Mouse (Mus musculus) limb, embryonic 10.5 days (tissue): ENCODE data around the gene Dck. TPM values are rescaled to one million over a fixed set of nuclear protein-coding genes. Genes with fewer than 3 reads are reported as not detected.

Source experiments
- DNase-seq: peaks from one replicate; pipeline ENCODE4 v3.0.0-alpha.2; 2017; ENCODE audit warnings: low spot score
- H3K27ac ChIP-seq: fragments of 300-500 bp; sonication (generic); 2 replicates; pipeline ENCODE4 v1.5.1; 2016; ENCODE audit warnings: mild to moderate bottlenecking
- H3K27me3 ChIP-seq: fragments of 300-500 bp; sonication (generic); 2 replicates; pipeline ENCODE4 v1.6.1; 2016; ENCODE audit warnings: low read depth, mild to moderate bottlenecking; ENCODE audit not compliant: poor library complexity, severe bottlenecking
- H3K36me3 ChIP-seq: fragments of 300-500 bp; sonication (generic); 2 replicates; pipeline ENCODE4 v1.6.1; 2016; ENCODE audit warnings: mild to moderate bottlenecking, moderate library complexity
- H3K4me1 ChIP-seq: fragments of 300-500 bp; sonication (generic); 2 replicates; pipeline ENCODE4 v1.6.1; 2016
- H3K4me3 ChIP-seq: fragments of 300-500 bp; sonication (generic); 2 replicates; pipeline ENCODE4 v1.5.1; 2016; ENCODE audit warnings: mild to moderate bottlenecking, moderate library complexity
- H3K9me3 ChIP-seq: fragments of 300-500 bp; sonication (generic); replicated peaks from 2 replicates; pipeline ENCODE4 v1.6.1; 2016; ENCODE audit warnings: mild to moderate bottlenecking
- WGBS: fragments of 180-500 bp; shearing (Covaris S2); methylation state at CpG from one replicate; pipeline ENCODE4 v1.1.7; 2016; 5-methylcytosine and 5-hydroxymethylcytosine counted together
- polyA plus RNA-seq: library from polyadenylated mRNA; unstranded; fragments of >200 nt; fragmentation: Nextera tagmentation; extraction: Ambion mirVana; gene quantifications from 2 replicates; pipeline ENCODE4 v1.2.1, GENCODE M21; 2016

Dck gene
- polyA plus RNA-seq, 1 experiment from 2014 or later = 88.2 TPM

- no peak overlapping the region for H3K27ac ChIP-seq
- no peaks in the 10 kb centered on the region for H3K9me3 ChIP-seq
- 70% methylated on average over 11 of the region's 11 CpGs for WGBS
- no peaks in the 10 kb centered on the region for H3K36me3 ChIP-seq
- no peaks in the 10 kb centered on the region for H3K27me3 ChIP-seq
- no peak overlapping the region for H3K4me3 ChIP-seq
- peaks cover 4% of the 10 kb centered on the region for H3K4me1 ChIP-seq
- DNase-seq = no peak
Measured at GRCm38 (mm10) chr5:88796588-88796987, 31.8 kb downstream of the Dck start.

GRCm38 (mm10) chr5:88797121-88797520 lies 32.3 kb downstream of the Dck start:
- Histone ChIP-seq H3K27me3 (no peaks in the 10 kb centered on the region), H3K9me3 (no peaks in the 10 kb centered on the region), H3K4me1 (peaks cover 4% of the 10 kb centered on the region), H3K27ac (no peak overlapping the region), H3K36me3 (no peaks in the 10 kb centered on the region), H3K4me3 (no peak overlapping the region)
- DNase-seq = no peak
- 89% methylated on average over 6 of the region's 6 CpGs for WGBS

DNA sequence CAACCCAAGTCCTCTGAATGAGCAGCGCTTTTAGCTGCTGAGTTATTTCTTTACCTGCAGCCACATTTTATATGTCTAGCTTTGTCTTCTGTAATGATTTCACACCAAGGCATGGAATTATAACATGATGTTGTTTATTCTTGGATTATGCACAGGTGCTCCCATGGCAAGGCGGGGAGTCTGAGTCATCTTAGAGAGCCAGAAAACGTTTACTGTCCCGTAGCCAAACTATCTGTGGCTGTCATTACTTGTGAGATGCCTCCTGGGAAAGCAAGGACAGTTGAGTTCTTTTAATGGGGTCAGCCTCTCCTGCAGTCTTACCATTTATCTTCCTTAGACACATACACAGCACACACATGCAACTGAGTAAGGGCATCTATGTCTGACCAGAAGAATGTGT lies 40.8 kb downstream of the Dck start:
- no peaks in the 10 kb centered on the region for H3K36me3 ChIP-seq
- 93% methylated on average over 4 of the region's 4 CpGs for WGBS
- H3K4me3 ChIP-seq = no peak overlapping the region

DNA sequence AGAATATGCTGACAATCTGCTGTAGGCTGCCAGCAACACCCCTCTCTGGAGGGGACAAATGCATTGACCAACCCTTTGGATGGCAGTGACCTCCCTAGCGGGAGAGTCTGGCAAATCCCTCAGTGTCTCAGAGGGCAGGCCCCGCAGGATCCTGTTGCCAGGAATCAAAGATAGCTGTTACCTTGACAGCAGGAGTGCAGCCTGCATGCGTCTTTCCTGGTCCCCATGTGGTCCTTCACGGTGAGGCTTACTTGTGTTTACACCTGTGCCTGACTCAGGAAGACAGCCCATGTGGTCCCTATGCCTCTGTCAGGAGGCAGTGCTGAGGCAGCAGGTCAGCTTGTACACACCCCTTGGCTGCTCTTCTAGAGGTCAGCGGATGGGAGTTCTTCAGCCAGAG lies 41.5 kb downstream of the Dck start:
- DNase-seq = no peak
- H3K9me3 ChIP-seq = no peaks in the 10 kb centered on the region
- H3K4me3 ChIP-seq = no peak overlapping the region
- H3K36me3 ChIP-seq = no peaks in the 10 kb centered on the region
- peaks cover 12% of the 10 kb centered on the region for H3K4me1 ChIP-seq
- H3K27me3 ChIP-seq = 0 out of 2 replicates have a peak, but pooled peaks cover 6% of the 10 kb centered on the region
- H3K27ac ChIP-seq = no peak overlapping the region
- WGBS = 25% methylated on average over 5 of the region's 5 CpGs

More for the DNA sequence above, 40.8 kb downstream of the Dck start:
- DNase-seq = no peak
- no peak overlapping the region for H3K27ac ChIP-seq
- H3K4me1 ChIP-seq = peaks cover 12% of the 10 kb centered on the region
- 0 out of 2 replicates have a peak, but pooled peaks cover 6% of the 10 kb centered on the region for H3K27me3 ChIP-seq
- H3K9me3 ChIP-seq = no peaks in the 10 kb centered on the region

DNA sequence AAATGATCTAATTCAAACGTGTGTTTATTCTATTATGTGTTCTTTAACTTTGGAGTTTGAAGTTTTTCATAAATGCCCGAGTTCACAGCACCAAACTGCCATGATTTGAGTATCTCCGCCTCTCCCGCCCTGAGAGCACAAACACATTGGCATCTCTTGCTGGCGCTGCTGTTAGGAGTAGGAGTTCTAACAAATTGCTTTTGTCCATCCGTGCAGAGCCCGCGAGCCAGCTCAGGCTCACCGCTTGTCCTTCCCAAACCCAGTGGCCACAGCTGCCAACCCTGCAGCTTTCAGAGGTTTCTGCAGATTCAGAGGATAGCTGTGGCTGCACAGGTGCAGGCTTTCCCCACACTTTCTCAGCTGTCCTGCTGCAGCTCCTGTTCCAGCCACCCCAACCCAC lies 42.5 kb downstream of the Dck start:
- 0 out of 2 replicates have a peak, but pooled peaks cover 6% of the 10 kb centered on the region for H3K27me3 ChIP-seq
- peaks cover 12% of the 10 kb centered on the region for H3K4me1 ChIP-seq
- WGBS = 44% methylated on average over 9 of the region's 9 CpGs
- H3K27ac ChIP-seq = no peak overlapping the region
- no peaks in the 10 kb centered on the region for H3K9me3 ChIP-seq
- no peaks in the 10 kb centered on the region for H3K36me3 ChIP-seq
- DNase-seq = peak; percentile 35
- no peak overlapping the region for H3K4me3 ChIP-seq

DNA sequence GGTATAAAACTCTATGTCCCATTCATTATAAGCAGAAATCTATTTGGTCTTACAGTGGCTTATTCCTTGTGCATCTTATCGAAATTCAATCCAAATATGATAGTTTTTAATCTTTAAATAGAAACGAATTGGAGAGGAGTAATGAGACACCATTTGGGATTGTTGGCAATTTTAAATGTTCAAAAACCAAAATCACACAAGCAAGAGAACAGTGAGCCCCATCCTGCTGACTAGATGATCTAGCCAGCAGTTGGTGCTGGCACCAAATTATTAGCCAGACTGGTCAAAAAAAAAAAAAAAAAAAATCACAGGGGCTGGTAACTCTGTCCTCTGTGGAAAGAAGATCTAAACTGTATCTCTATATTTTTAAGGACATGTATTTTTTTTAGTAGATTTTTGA lies 48.4 kb downstream of the Dck start:
- no peaks in the 10 kb centered on the region for H3K36me3 ChIP-seq
- H3K4me1 ChIP-seq = no peaks in the 10 kb centered on the region
- H3K27me3 ChIP-seq = no peaks in the 10 kb centered on the region
- H3K4me3 ChIP-seq = no peak overlapping the region
- H3K27ac ChIP-seq = no peak overlapping the region
- H3K9me3 ChIP-seq = no peaks in the 10 kb centered on the region
- no peak for DNase-seq
- WGBS = 89% methylated on average over 2 of the region's 2 CpGs

- H3K4me3 ChIP-seq = no peak overlapping the region
- no peaks in the 10 kb centered on the region for H3K4me1 ChIP-seq
- WGBS = 81% methylated on average over 4 of the region's 4 CpGs
- no peaks in the 10 kb centered on the region for H3K27me3 ChIP-seq
- H3K36me3 ChIP-seq = no peaks in the 10 kb centered on the region
- no peak overlapping the region for H3K27ac ChIP-seq
- DNase-seq = no peak
- no peaks in the 10 kb centered on the region for H3K9me3 ChIP-seq
Measured at GRCm38 (mm10) chr5:88814552-88814951, 49.8 kb downstream of the Dck start.

- Histone ChIP-seq H3K27ac (no peak overlapping the region), H3K9me3 (no peaks in the 10 kb centered on the region), H3K4me1 (no peaks in the 10 kb centered on the region), H3K4me3 (no peak overlapping the region), H3K36me3 (no peaks in the 10 kb centered on the region), H3K27me3 (no peaks in the 10 kb centered on the region)
- WGBS = 73% methylated on average over 1 of the region's 1 CpGs
- DNase-seq = no peak
Measured at GRCm38 (mm10) chr5:88821542-88821941, 56.7 kb downstream of the Dck start.

DNA sequence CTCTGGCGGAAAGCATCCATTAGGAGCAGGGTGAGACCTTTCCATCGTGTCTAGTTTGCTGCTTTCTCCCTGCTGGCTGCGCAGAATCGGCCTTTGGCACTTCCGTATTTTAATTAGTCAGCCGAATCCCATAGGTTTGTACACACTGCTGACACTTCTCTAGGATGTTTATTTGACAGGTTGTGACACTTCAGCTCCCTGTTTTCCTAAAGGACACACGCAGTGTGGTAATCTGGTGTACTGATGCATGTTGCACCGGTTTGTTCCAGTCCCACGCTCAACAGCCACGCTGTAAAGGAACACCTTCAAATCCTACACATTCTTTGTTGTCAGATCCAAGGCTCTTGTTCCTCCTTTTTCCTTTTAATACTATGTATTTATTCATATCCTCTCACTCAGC lies 60.0 kb downstream of the Dck start:
- Histone ChIP-seq H3K27ac (no peak overlapping the region), H3K36me3 (no peaks in the 10 kb centered on the region), H3K4me1 (no peaks in the 10 kb centered on the region), H3K4me3 (no peak overlapping the region), H3K9me3 (no peaks in the 10 kb centered on the region), H3K27me3 (no peaks in the 10 kb centered on the region)
- WGBS = 90% methylated on average over 10 of the region's 10 CpGs
- no peak for DNase-seq

DNA sequence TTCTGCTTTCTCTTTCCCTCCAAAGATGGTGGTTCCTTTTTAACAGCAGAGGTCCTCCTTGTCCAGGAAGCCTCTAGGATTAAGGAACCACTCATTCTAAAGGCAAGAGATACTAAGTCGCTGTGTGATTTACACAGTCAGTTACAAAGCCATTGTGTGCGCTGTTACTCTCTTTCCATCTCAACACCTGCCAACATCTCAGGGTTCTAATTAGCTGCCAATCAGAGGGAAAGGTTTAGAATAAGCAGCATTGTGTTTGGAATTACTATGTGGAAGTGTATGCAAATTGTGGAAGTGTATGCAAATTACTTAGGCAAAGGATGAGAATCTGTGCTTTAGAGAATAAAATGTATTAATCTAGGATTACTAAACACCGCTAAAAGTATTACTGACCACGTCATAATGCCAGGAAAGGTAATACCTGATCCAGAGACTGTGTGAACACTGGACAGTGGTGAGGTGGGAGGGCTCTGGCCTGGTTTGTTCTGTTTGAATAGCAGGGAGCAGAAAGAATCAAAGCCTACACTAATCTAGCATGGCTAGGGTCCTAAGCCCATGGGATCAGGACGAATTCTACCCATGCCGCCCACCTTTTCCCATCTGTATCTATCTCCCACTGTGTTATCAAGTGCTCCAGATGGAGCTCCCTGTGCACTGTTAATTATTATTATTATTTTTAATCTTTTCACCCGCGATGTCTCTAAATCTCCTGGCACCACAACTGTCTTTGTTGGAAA lies 65.2 kb downstream of the Dck start:
- 85% methylated on average over 8 of the region's 8 CpGs for WGBS
- DNase-seq = no peak

DNA sequence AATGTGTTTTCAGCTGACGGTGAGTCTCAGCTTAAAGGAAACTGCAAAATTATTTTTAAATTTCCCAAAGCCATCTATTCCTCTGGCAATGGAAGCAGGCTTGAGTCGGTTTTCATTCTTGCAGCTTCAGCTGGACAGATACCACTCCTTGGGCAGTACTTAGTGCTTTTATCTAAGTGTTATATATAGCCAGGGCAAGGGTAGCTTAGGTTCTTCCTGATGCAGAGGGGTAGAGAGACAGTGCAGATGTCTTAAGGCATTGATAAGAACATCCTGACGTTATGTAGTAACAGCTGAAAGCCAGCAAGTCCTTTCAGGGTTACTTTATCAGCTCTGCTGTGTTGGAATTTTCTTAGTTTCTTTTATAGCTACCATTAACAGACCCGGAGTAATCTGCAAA lies 66.1 kb downstream of the Dck start:
- 82% methylated on average over 4 of the region's 4 CpGs for WGBS
- Histone ChIP-seq H3K27me3 (no peaks in the 10 kb centered on the region), H3K4me3 (no peak overlapping the region), H3K36me3 (no peaks in the 10 kb centered on the region), H3K4me1 (no peaks in the 10 kb centered on the region), H3K9me3 (no peaks in the 10 kb centered on the region), H3K27ac (no peak overlapping the region)
- no peak for DNase-seq

More for the DNA sequence above, 65.2 kb downstream of the Dck start:
- H3K27ac ChIP-seq = no peak overlapping the region
- H3K4me1 ChIP-seq = no peaks in the 10 kb centered on the region
- H3K36me3 ChIP-seq = no peaks in the 10 kb centered on the region
- no peaks in the 10 kb centered on the region for H3K9me3 ChIP-seq
- H3K27me3 ChIP-seq = no peaks in the 10 kb centered on the region
- H3K4me3 ChIP-seq = no peak overlapping the region

DNA sequence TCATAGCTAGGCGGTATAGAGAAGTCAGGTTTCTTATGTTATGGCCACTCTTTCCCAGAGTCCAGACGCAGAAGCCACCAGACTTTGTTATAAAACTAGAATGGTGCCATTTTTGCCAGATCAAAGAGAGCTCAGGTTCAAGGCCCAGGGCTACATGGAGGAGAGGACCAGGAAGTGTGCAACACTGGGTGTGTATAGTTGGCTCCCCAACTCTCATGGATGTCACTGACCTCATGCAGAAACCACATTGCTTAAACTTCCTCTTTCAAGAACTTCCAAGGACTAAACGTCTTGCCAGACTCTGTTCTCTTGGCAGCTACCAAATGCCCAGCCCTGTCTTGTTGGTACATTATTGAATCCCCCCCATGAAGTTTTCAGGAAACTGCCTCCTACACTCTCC lies 67.1 kb downstream of the Dck start:
- DNase-seq = no peak
- H3K4me1 ChIP-seq = no peaks in the 10 kb centered on the region
- no peak overlapping the region for H3K4me3 ChIP-seq
- no peaks in the 10 kb centered on the region for H3K9me3 ChIP-seq
- H3K27ac ChIP-seq = no peak overlapping the region
- 86% methylated on average over 3 of the region's 3 CpGs for WGBS
- H3K27me3 ChIP-seq = no peaks in the 10 kb centered on the region
- no peaks in the 10 kb centered on the region for H3K36me3 ChIP-seq
